Mouse (Mus musculus): ENCODE measurements around the gene Cxcl1. TPM values are rescaled to one million over a fixed set of nuclear protein-coding genes. Genes with fewer than 3 reads are reported as not detected.
A peak's percentile ranks its signal among the peaks of the same experiment; 100 is the strongest.
"Not testable (repeated sequence)": the region's sequence is repeated elsewhere in the genome, so short reads cannot be mapped to it uniquely, and the experiment has no call there.

Cxcl1 gene
- not detected for total RNA-seq (2021)

GRCm38 (mm10) chr5:90890519-90891463 lies at the start of gene Cxcl1:
Cxcl1 (plus strand) TSS chr5:90891241.
- intact Hi-C loops (cut with DNase I): no loop called here
- no peak for DNase-seq (ENCODE audit: low spot score in 2 of 2)

- DNase-seq (ENCODE audit: low spot score in 2 of 2): no peak
Measured at GRCm38 (mm10) chr5:90843891-90844290, 47.1 kb upstream of the Cxcl1 start.

GRCm38 (mm10) chr5:90850096-90850495 lies 40.9 kb upstream of the Cxcl1 start:
- DNase-seq (ENCODE audit: low spot score in 2 of 2); intact Hi-C loops (cut with DNase I): not testable (repeated sequence)

More at GRCm38 (mm10) chr5:90843891-90844290, 47.1 kb upstream of the Cxcl1 start:
- intact Hi-C loops (cut with DNase I): no loop called here

GRCm38 (mm10) chr5:90851391-90851790 lies 39.6 kb upstream of the Cxcl1 start:
- DNase-seq (ENCODE audit: low spot score in 2 of 2); intact Hi-C loops (cut with DNase I): not testable (repeated sequence)

GRCm38 (mm10) chr5:90853206-90853605 lies 37.8 kb upstream of the Cxcl1 start:
- no peak for DNase-seq (ENCODE audit: low spot score in 2 of 2)
- intact Hi-C loops (cut with DNase I): no loop called here

GRCm38 (mm10) chr5:90855308-90856230 lies 35.5 kb upstream of the Cxcl1 start:
- intact Hi-C loops (cut with DNase I): no loop called here
- no peak for DNase-seq (ENCODE audit: low spot score in 2 of 2)

- DNase-seq (ENCODE audit: low spot score in 2 of 2): no peak
- intact Hi-C loops (cut with DNase I): no loop called here
Measured at GRCm38 (mm10) chr5:90857463-90857862, 33.6 kb upstream of the Cxcl1 start.

GRCm38 (mm10) chr5:90858429-90858828 lies 32.6 kb upstream of the Cxcl1 start:
- intact Hi-C loops (cut with DNase I): no loop called here
- no peak for DNase-seq (ENCODE audit: low spot score in 2 of 2)

GRCm38 (mm10) chr5:90859031-90859430 lies 32.0 kb upstream of the Cxcl1 start:
- intact Hi-C loops (cut with DNase I): no loop called here

GRCm38 (mm10) chr5:90861876-90862375 lies 29.1 kb upstream of the Cxcl1 start:
- no peak for DNase-seq (ENCODE audit: low spot score in 2 of 2)

More at GRCm38 (mm10) chr5:90859031-90859430, 32.0 kb upstream of the Cxcl1 start:
- DNase-seq (ENCODE audit: low spot score in 2 of 2): no peak

GRCm38 (mm10) chr5:90866770-90867169 lies 24.3 kb upstream of the Cxcl1 start:
- intact Hi-C loops (cut with DNase I): no loop called here
- no peak for DNase-seq (ENCODE audit: low spot score in 2 of 2)

More at GRCm38 (mm10) chr5:90861876-90862375, 29.1 kb upstream of the Cxcl1 start:
- intact Hi-C loops (cut with DNase I): no loop called here

- DNase-seq (ENCODE audit: low spot score in 2 of 2): no peak
- intact Hi-C loops (cut with DNase I): no loop called here
Measured at GRCm38 (mm10) chr5:90872377-90872776, 18.7 kb upstream of the Cxcl1 start.

GRCm38 (mm10) chr5:90876045-90876444 lies 15.0 kb upstream of the Cxcl1 start:
- intact Hi-C loops (cut with DNase I): no loop called here
- DNase-seq (ENCODE audit: low spot score in 2 of 2): no peak

- intact Hi-C loops (cut with DNase I): no loop called here
- no peak for DNase-seq (ENCODE audit: low spot score in 2 of 2)
Measured at GRCm38 (mm10) chr5:90876471-90877172, 14.4 kb upstream of the Cxcl1 start.

GRCm38 (mm10) chr5:90877173-90877512 lies 13.9 kb upstream of the Cxcl1 start:
- intact Hi-C loops (cut with DNase I): no loop called here
- no peak for DNase-seq (ENCODE audit: low spot score in 2 of 2)

- no peak for DNase-seq (ENCODE audit: low spot score in 2 of 2)
- intact Hi-C loops (cut with DNase I): no loop called here
Measured at GRCm38 (mm10) chr5:90879307-90880014, 11.6 kb upstream of the Cxcl1 start.

- intact Hi-C loops (cut with DNase I): no loop called here
Measured at GRCm38 (mm10) chr5:90880335-90880850, 10.6 kb upstream of the Cxcl1 start.

GRCm38 (mm10) chr5:90881021-90881420 lies 10.0 kb upstream of the Cxcl1 start:
- intact Hi-C loops (cut with DNase I): no loop called here
- DNase-seq (ENCODE audit: low spot score in 2 of 2): no peak

More at GRCm38 (mm10) chr5:90880335-90880850, 10.6 kb upstream of the Cxcl1 start:
- no peak for DNase-seq (ENCODE audit: low spot score in 2 of 2)

- intact Hi-C loops (cut with DNase I): no loop called here
- DNase-seq (ENCODE audit: low spot score in 2 of 2): peak in 1 of 2 experiments; percentile 44
Measured at GRCm38 (mm10) chr5:90881682-90882081, 9.4 kb upstream of the Cxcl1 start.
